Mouse (Mus musculus) CH12.LX (cell line): Measurements from ENCODE around the gene Ifngr2. TPM values are rescaled to one million over a fixed set of nuclear protein-coding genes. Genes with fewer than 3 reads are reported as not detected.

Experiments used
- DNase-seq: peaks from one replicate; pipeline ENCODE4 v3.0.0-alpha.2; 2013; ENCODE audit errors: extremely low read depth
- H3K27ac ChIP-seq: 2 replicates; pipeline ENCODE4 v1.5.1; 2012; ENCODE audit warnings: low read depth, mild to moderate bottlenecking, control low read depth, moderate library complexity; ENCODE audit not compliant: insufficient read depth
- H3K27me3 ChIP-seq: replicated peaks from 2 replicates; pipeline ENCODE3; 2012; ENCODE audit warnings: inconsistent platforms
- H3K36me3 ChIP-seq, 2 experiments: replicated peaks in 1 of 2; 2 replicates each; pipeline versions ENCODE3 to v1.6.1; 2012; ENCODE audit warnings: inconsistent platforms in 1 of 2, low read length in 1 of 2, mild to moderate bottlenecking in 1 of 2, mixed read lengths in 1 of 2, moderate library complexity in 1 of 2; ENCODE audit not compliant: control insufficient read depth in 1 of 2, insufficient read depth in 1 of 2
- H3K4me1 ChIP-seq, 2 experiments: 2 replicates each; pipeline ENCODE4 v1.6.1; 2012; ENCODE audit warnings: inconsistent platforms in 1 of 2, moderate library complexity in 1 of 2; ENCODE audit not compliant: insufficient read depth in 2 of 2, control insufficient read depth in 1 of 2
- H3K4me2 ChIP-seq: 2 replicates; pipeline ENCODE4 v1.6.1; 2012; ENCODE audit warnings: low read depth, mild to moderate bottlenecking, control low read depth; ENCODE audit not compliant: poor library complexity, insufficient read depth, severe bottlenecking
- H3K4me3 ChIP-seq, 3 experiments: fragments of 150-350 bp in 1 of 3; sonication (generic) in 1 of 3; replicated peaks in 1 of 3; 2 replicates each; pipeline versions ENCODE3 to v1.5.1; 2011 to 2012; ENCODE audit warnings: low read depth in 2 of 3, low read length in 2 of 3, mild to moderate bottlenecking in 2 of 3, moderate library complexity in 2 of 3, control low read depth in 1 of 3, improper control_type of control experiment in 1 of 3, inconsistent platforms in 1 of 3, mixed read lengths in 1 of 3; ENCODE audit not compliant: poor library complexity in 1 of 3
- H3K79me2 ChIP-seq: replicated peaks from 2 replicates; pipeline ENCODE4 v1.6.1; 2012; ENCODE audit warnings: mild to moderate bottlenecking, moderate library complexity; ENCODE audit not compliant: control insufficient read depth, poor library complexity, insufficient read depth, severe bottlenecking; ENCODE audit errors: extremely low read depth
- H3K9ac ChIP-seq: 2 replicates; pipeline ENCODE4 v1.6.1; 2012; ENCODE audit warnings: low read depth, mild to moderate bottlenecking, control low read depth, moderate library complexity; ENCODE audit not compliant: insufficient read depth
- H3K9me3 ChIP-seq: replicated peaks from 2 replicates; pipeline ENCODE3; 2012; ENCODE audit warnings: low read length, inconsistent platforms, mixed read lengths
- BHLHE40 ChIP-seq: IDR thresholded peaks from 2 replicates; pipeline ENCODE4 v1.6.1; 2011; ENCODE audit warnings: mild to moderate bottlenecking, low read depth, low read length, improper control_type of control experiment
- CHD1 ChIP-seq: IDR thresholded peaks from 2 replicates; pipeline ENCODE4 v1.6.1; 2012; ENCODE audit warnings: low read depth, low read length, improper control_type of control experiment, inconsistent platforms
- CHD2 ChIP-seq: IDR thresholded peaks from 2 replicates; pipeline ENCODE4 v1.6.1; 2011; ENCODE audit warnings: low read length, improper control_type of control experiment
- CTCF ChIP-seq, 2 experiments: IDR thresholded peaks in 1 of 2; conservative IDR thresholded peaks in 1 of 2; 2 replicates each; pipeline ENCODE4 v1.5.1; 2011 to 2012; ENCODE audit warnings: low read depth in 2 of 2, low read length in 2 of 2, improper control_type of control experiment in 1 of 2, inconsistent platforms in 1 of 2, mild to moderate bottlenecking in 1 of 2, moderate library complexity in 1 of 2
- ELF1 ChIP-seq: IDR thresholded peaks from 2 replicates; pipeline ENCODE4 v1.6.1; 2014; ENCODE audit warnings: low read depth, mild to moderate bottlenecking, inconsistent platforms, low read length, improper control_type of control experiment
- ETS1 ChIP-seq: conservative IDR thresholded peaks from 2 replicates; pipeline ENCODE4 v1.6.1; 2012; ENCODE audit warnings: low read depth, mild to moderate bottlenecking, inconsistent platforms, low read length, improper control_type of control experiment, moderate library complexity
- GABPA ChIP-seq: IDR thresholded peaks from 2 replicates; pipeline ENCODE4 v1.6.1; 2012; ENCODE audit warnings: low read depth, low read length, improper control_type of control experiment, inconsistent platforms; ENCODE audit not compliant: insufficient replicate concordance
- HCFC1 ChIP-seq: IDR thresholded peaks from 2 replicates; pipeline ENCODE4 v1.6.1; 2012; ENCODE audit warnings: low read depth, mild to moderate bottlenecking, inconsistent platforms, low read length, improper control_type of control experiment
- IRF4 ChIP-seq: IDR thresholded peaks from 2 replicates; pipeline ENCODE4 v1.6.1; 2014; ENCODE audit warnings: low read depth, mild to moderate bottlenecking, inconsistent platforms, low read length, improper control_type of control experiment
- JUN ChIP-seq: IDR thresholded peaks from 2 replicates; pipeline ENCODE4 v1.6.1; 2011; ENCODE audit warnings: low read depth, mild to moderate bottlenecking, low read length, improper control_type of control experiment, moderate library complexity; ENCODE audit not compliant: insufficient read depth
- KAT2A ChIP-seq: IDR thresholded peaks from 2 replicates; pipeline ENCODE4 v1.6.1; 2012; ENCODE audit warnings: low read length, improper control_type of control experiment, inconsistent platforms; ENCODE audit not compliant: insufficient replicate concordance
- MAFK ChIP-seq: IDR thresholded peaks from 2 replicates; pipeline ENCODE4 v1.6.1; 2011; ENCODE audit warnings: low read length, improper control_type of control experiment; ENCODE audit not compliant: insufficient replicate concordance
- MAX ChIP-seq: IDR thresholded peaks from 2 replicates; pipeline ENCODE4 v1.6.1; 2011; ENCODE audit warnings: low read length, improper control_type of control experiment
- MAZ ChIP-seq: IDR thresholded peaks from 2 replicates; pipeline ENCODE4 v1.6.1; 2012; ENCODE audit warnings: low read depth, mild to moderate bottlenecking, inconsistent platforms, low read length, improper control_type of control experiment, moderate library complexity
- MEF2A ChIP-seq: IDR thresholded peaks from 2 replicates; pipeline ENCODE4 v1.6.1; 2014; ENCODE audit warnings: low read depth, mild to moderate bottlenecking, inconsistent platforms, low read length, improper control_type of control experiment, borderline replicate concordance
- MXI1 ChIP-seq: IDR thresholded peaks from 2 replicates; pipeline ENCODE4 v1.6.1; 2011; ENCODE audit warnings: mild to moderate bottlenecking, low read depth, low read length, improper control_type of control experiment
- MYC ChIP-seq: IDR thresholded peaks from 2 replicates; pipeline ENCODE4 v1.6.1; 2011; ENCODE audit warnings: low read depth, mild to moderate bottlenecking, improper control_type of control experiment, low read length
- NELFE ChIP-seq: IDR thresholded peaks from 2 replicates; pipeline ENCODE4 v1.6.1; 2011; ENCODE audit warnings: low read depth, low read length, improper control_type of control experiment
- NRF1 ChIP-seq: IDR thresholded peaks from 2 replicates; pipeline ENCODE4 v1.6.1; 2014; ENCODE audit warnings: low read depth, mild to moderate bottlenecking, inconsistent platforms, low read length, improper control_type of control experiment, moderate library complexity
- PAX5 ChIP-seq: IDR thresholded peaks from 2 replicates; pipeline ENCODE4 v1.6.1; 2012; ENCODE audit warnings: low read length, inconsistent platforms, mixed read lengths
- POLR2A ChIP-seq: IDR thresholded peaks from 2 replicates; pipeline ENCODE4 v1.6.1; 2011; ENCODE audit warnings: low read depth, mild to moderate bottlenecking, improper control_type of control experiment, low read length
- POLR2AphosphoS2 ChIP-seq: IDR thresholded peaks from 2 replicates; pipeline ENCODE4 v1.6.1; 2011; ENCODE audit warnings: low read depth, low read length, improper control_type of control experiment
- RCOR1 ChIP-seq: conservative IDR thresholded peaks from 2 replicates; pipeline ENCODE4 v1.6.1; 2012; ENCODE audit warnings: low read depth, mild to moderate bottlenecking, inconsistent platforms, low read length, improper control_type of control experiment
- SIN3A ChIP-seq: IDR thresholded peaks from 2 replicates; pipeline ENCODE4 v1.6.1; 2012; ENCODE audit warnings: low read length, improper control_type of control experiment, inconsistent platforms
- SMC3 ChIP-seq: IDR thresholded peaks from 2 replicates; pipeline ENCODE4 v1.6.1; 2011; ENCODE audit warnings: low read depth, low read length, improper control_type of control experiment
- TBP ChIP-seq: conservative IDR thresholded peaks from 2 replicates; pipeline ENCODE4 v1.6.1; 2011; ENCODE audit warnings: low read depth, low read length, improper control_type of control experiment
- TCF12 ChIP-seq: IDR thresholded peaks from 2 replicates; pipeline ENCODE4 v1.6.1; 2014; ENCODE audit warnings: low read depth, mild to moderate bottlenecking, inconsistent platforms, low read length, improper control_type of control experiment
- UBTF ChIP-seq: IDR thresholded peaks from 2 replicates; pipeline ENCODE4 v1.6.1; 2012; ENCODE audit warnings: low read depth, mild to moderate bottlenecking, inconsistent platforms, low read length, improper control_type of control experiment, moderate library complexity
- USF1 ChIP-seq: IDR thresholded peaks from 2 replicates; pipeline ENCODE4 v1.6.1; 2014; ENCODE audit warnings: low read depth, mild to moderate bottlenecking, inconsistent platforms, low read length, improper control_type of control experiment
- USF2 ChIP-seq: conservative IDR thresholded peaks from 2 replicates; pipeline ENCODE4 v1.6.1; 2011; ENCODE audit warnings: low read depth, low read length, improper control_type of control experiment
- ZC3H11A ChIP-seq: IDR thresholded peaks from 2 replicates; pipeline ENCODE4 v1.6.1; 2012; ENCODE audit warnings: low read depth, mild to moderate bottlenecking, inconsistent platforms, low read length, improper control_type of control experiment
- ZNF384 ChIP-seq: IDR thresholded peaks from 2 replicates; pipeline ENCODE4 v1.6.1; 2012; ENCODE audit warnings: low read depth, low read length, improper control_type of control experiment, inconsistent platforms
- dilution Hi-C: fragments of 300-500 bp; cut with MboI; formaldehyde crosslinking; loops from 2 replicates; pipeline ENCODE4 v1.14.3; 2020; ENCODE audit warnings: low sequenced_read_pairs; ENCODE audit not compliant: extremely low pct_unique_long_range_greater_than_20kb, extremely low pct_ligation_motif_present
- in situ Hi-C: fragments of 300-500 bp; cut with MboI; formaldehyde crosslinking; loops from 3 replicates; pipeline ENCODE4 v1.14.3; 2019; ENCODE audit warnings: low sequenced_read_pairs, low pct_ligation_motif_present, low pct_unique_long_range_greater_than_20kb, mixed read lengths
- polyA plus RNA-seq: library from polyadenylated mRNA; unstranded; fragments of >175 nt; gene quantifications from 2 replicates; pipeline ENCODE4 v1.2.1, GENCODE M21; 2012; ENCODE audit warnings: low read depth; ENCODE audit not compliant: insufficient read length
- total RNA-seq, 2 experiments: library from RNA; depleted of rRNA; stranded (reverse); fragments of 300-350 nt in 1 of 2; fragments of >200 nt in 1 of 2; gene quantifications; 2 replicates each; pipeline ENCODE4 v1.2.3; 2012 to 2014

The Ifngr2 gene
- total and polyA plus RNA-seq, 3 experiments: 29.6 to 39.2 (median 36.1) TPM

DNA sequence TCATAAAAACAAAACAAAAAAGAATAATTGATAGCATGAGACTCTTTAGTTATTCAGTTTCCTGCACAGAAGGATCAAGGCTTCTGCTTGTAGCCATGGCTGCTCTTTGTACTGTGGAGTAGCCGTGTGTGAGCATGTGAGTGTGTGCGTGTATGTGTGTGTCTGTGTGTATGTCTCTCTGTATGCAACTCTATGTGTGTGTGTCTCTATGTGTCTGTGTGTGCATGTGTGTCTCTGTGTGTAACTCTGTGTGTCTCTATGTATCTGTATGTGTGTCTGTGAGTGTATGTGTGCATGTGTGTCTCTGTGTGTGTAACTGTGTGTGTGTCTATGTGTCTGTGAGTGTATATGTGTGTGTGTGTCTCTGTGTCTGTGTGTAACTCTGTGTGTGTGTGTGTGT is 2.1 kb downstream of the Ifngr2 start:
- H3K36me3 ChIP-seq: peaks cover 25 to 37% of the 10 kb centered on the region in 2 experiments
- in situ Hi-C loops: no loop called here
- H3K9me3 ChIP-seq: no peaks in the 10 kb centered on the region
- peak overlapping the region; percentile 94 for H3K9ac ChIP-seq
- DNase-seq: no peak
- H3K27me3 ChIP-seq: no peaks in the 10 kb centered on the region
- peaks cover 63% of the 10 kb centered on the region for H3K79me2 ChIP-seq
- dilution Hi-C loops: no loop called here
- H3K27ac ChIP-seq: peak overlapping the region; percentile 92
- peak overlapping the region; percentile 97 for H3K4me2 ChIP-seq
- TF ChIP-seq MAX: peak; percentile 1; the same call in 1 of the 2 replicates
- TF ChIP-seq POLR2A: peak; percentile 30; the same call in 1 of the 2 replicates
- no peak for TF ChIP-seq ELF1
- no peak for TF ChIP-seq MAZ
- TF ChIP-seq CHD1: 0 out of 2 replicates have a peak, but pooled peaks have one; percentile 38
- 0 out of 2 replicates have a peak, but pooled peaks have one; percentile 20 for TF ChIP-seq BHLHE40
- peaks cover 22 to 61% of the 10 kb centered on the region in 2 experiments for H3K4me1 ChIP-seq
- H3K4me3 ChIP-seq: peak overlapping the region; percentile 77 to 99 (median 85)

GRCm38 (mm10) chr16:91549616-91550015 is 2.7 kb downstream of the Ifngr2 start:
- H3K9ac ChIP-seq: peak overlapping the region; percentile 94
- peaks cover 22 to 67% of the 10 kb centered on the region in 2 experiments for H3K4me1 ChIP-seq
- H3K36me3 ChIP-seq: peaks cover 30 to 43% of the 10 kb centered on the region in 2 experiments
- no peaks in the 10 kb centered on the region for H3K27me3 ChIP-seq
- H3K4me3 ChIP-seq: peak overlapping the region in 2 of 3 experiments; percentile 85 to 99
- peak overlapping the region; percentile 97 for H3K4me2 ChIP-seq
- H3K79me2 ChIP-seq: peaks cover 67% of the 10 kb centered on the region
- no peaks in the 10 kb centered on the region for H3K9me3 ChIP-seq
- dilution Hi-C loops: no loop called here
- in situ Hi-C loops: no loop called here
- DNase-seq: peak; percentile 52
- H3K27ac ChIP-seq: peak overlapping the region; percentile 18; the same call in 1 of the 2 replicates
- TF ChIP-seq MAX: peak; percentile 45; the same call in 1 of the 2 replicates
- peak; percentile 33; the same call in 1 of the 2 replicates for TF ChIP-seq MYC
- peak; percentile 74 for TF ChIP-seq BHLHE40
- no peak; the same call in 1 of the 2 replicates for TF ChIP-seq CHD1
- TF ChIP-seq TBP: no peak
- TF ChIP-seq ETS1: peak; percentile 59; the same call in 1 of the 2 replicates
- TF ChIP-seq UBTF: no peak
- TF ChIP-seq CHD2: no peak
- TF ChIP-seq POLR2AphosphoS2: no peak
- peak; percentile 78; the same call in 1 of the 2 replicates for TF ChIP-seq MXI1
- TF ChIP-seq ZNF384: peak; percentile 93
- TF ChIP-seq JUN: peak; percentile 72
- no peak for TF ChIP-seq GABPA
- no peak for TF ChIP-seq NRF1
- TF ChIP-seq IRF4: peak; percentile 72
- TF ChIP-seq TCF12: no peak
- TF ChIP-seq RCOR1: no peak; the same call in 1 of the 2 replicates
- TF ChIP-seq SMC3: no peak
- TF ChIP-seq USF1: no peak
- TF ChIP-seq CTCF (conservative IDR thresholded peaks at IDR 0.05 in 1 of 2, IDR thresholded peaks at IDR 0.05 in 1 of 2; ENCODE audit: low read depth in 2 of 2, low read length in 2 of 2): no peak
- no peak for TF ChIP-seq KAT2A
- no peak for TF ChIP-seq ZC3H11A
- TF ChIP-seq NELFE: no peak
- TF ChIP-seq PAX5: no peak
- no peak for TF ChIP-seq MEF2A
- peak; percentile 87 for TF ChIP-seq ELF1
- no peak for TF ChIP-seq MAFK
- TF ChIP-seq USF2: no peak
- peak; percentile 82 for TF ChIP-seq SIN3A
- TF ChIP-seq HCFC1: no peak
